Mouse (Mus musculus): ENCODE data around the gene Gm44965. TPM values are rescaled to one million over a fixed set of nuclear protein-coding genes. Genes with fewer than 3 reads are reported as not detected.

Gene Gm44965
- total RNA-seq (2023), result 3.2 to 4.3 TPM in 2 of 4 replicates, not detected in the others

GRCm38 (mm10) chr6:48593158-48594042 is at the start of gene Gm44965, which contains the start of gene Repin1:
Gm44965 (plus strand) TSS chr6:48593941.
Repin1 (plus strand) TSS chr6:48593883.

GRCm38 (mm10) chr6:48554280-48555103 is 39.2 kb upstream of the Gm44965 start, which contains the start of gene Lrrc61:
Lrrc61 (plus strand) TSS chr6:48554796.

GRCm38 (mm10) chr6:48572572-48573061 is 21.1 kb upstream of the Gm44965 start, which contains the start of gene Rarres2:
Rarres2 (minus strand) TSS chr6:48572789.

GRCm38 (mm10) chr6:48589194-48589750 is 4.5 kb upstream of the Gm44965 start, which contains the start of gene Gm45021:
Gm45021 (plus strand) TSS chr6:48589610.

GRCm38 (mm10) chr6:48601271-48602079 is 7.7 kb downstream of the Gm44965 start, which contains the start of gene Zfp775:
Zfp775 (plus strand) TSS chr6:48602063.

GRCm38 (mm10) chr6:48626464-48626863 is 32.7 kb downstream of the Gm44965 start, which contains the start of gene AI854703:
AI854703 (plus strand) TSS chr6:48626764.

GRCm38 (mm10) chr6:48646995-48647394 is 53.3 kb downstream of the Gm44965 start, which contains the start of gene Gimap8:
Gimap8 (plus strand) TSS chr6:48647234.

Other genes starting within 250 kb of the Gm44965 start
- 23.7 to 25.7 TPM (median 24.7 TPM) in 4 replicates for gene Krba1, start 198.4 kb upstream of the Gm44965 start, total RNA-seq (2023)
- 3.5 to 6.8 TPM (median 6.4 TPM) in 4 replicates for gene Zfp467, start 148.1 kb upstream of the Gm44965 start, total RNA-seq (2023)
- gene Sspo, start 145.7 kb upstream of the Gm44965 start, total RNA-seq (2023), result 0.06 to 0.39 TPM (median 0.09 TPM) in 3 of 4 replicates, not detected in the other
- 0.60 to 1.6 TPM (median 0.81 TPM) in 3 of 4 replicates, not detected in the other for gene Atp6v0e2, start 56.3 kb upstream of the Gm44965 start, total RNA-seq (2023)
- gene Lrrc61, start 39.1 kb upstream of the Gm44965 start, total RNA-seq (2023), result 37.3 to 57.1 TPM (median 41.3 TPM) in 4 replicates
- gene Rarres2, start 21.2 kb upstream of the Gm44965 start, total RNA-seq (2023), result 0.86 to 0.88 TPM in 2 of 4 replicates, not detected in the others
- gene Gm45021, start 4.3 kb upstream of the Gm44965 start, total RNA-seq (2023), result not detected in 4 replicates
- gene Repin1, start 58 bp upstream of the Gm44965 start, total RNA-seq (2023), result 5.2 to 8.7 TPM (median 7.0 TPM) in 4 replicates
- gene Zfp775, start 8.1 kb downstream of the Gm44965 start, total RNA-seq (2023), result 2.6 to 7.6 TPM (median 3.5 TPM) in 4 replicates
- gene AI854703, start 32.8 kb downstream of the Gm44965 start, total RNA-seq (2023), result 0.15 TPM in 1 of 4 replicates, not detected in the others
- 120 to 134 TPM (median 126 TPM) in 4 replicates for gene Gimap8, start 53.3 kb downstream of the Gm44965 start, total RNA-seq (2023)
- 43.3 to 49.9 TPM (median 44.9 TPM) in 4 replicates for gene Gimap9, start 82.2 kb downstream of the Gm44965 start, total RNA-seq (2023)
- gene Gimap4, start 90.6 kb downstream of the Gm44965 start, total RNA-seq (2023), result 125 to 156 TPM (median 132 TPM) in 4 replicates
- gene Gimap6, start 114.3 kb downstream of the Gm44965 start, total RNA-seq (2023), result 1,215 to 1,315 TPM (median 1,252 TPM) in 4 replicates
- 34.6 to 42.0 TPM (median 40.8 TPM) in 4 replicates for gene Gm28053, start 124.7 kb downstream of the Gm44965 start, total RNA-seq (2023)
- 85.1 to 98.1 TPM (median 90.2 TPM) in 4 replicates for gene Gimap7, start 124.7 kb downstream of the Gm44965 start, total RNA-seq (2023)
- 111 to 129 TPM (median 124 TPM) in 4 replicates for gene Gimap1, start 145.1 kb downstream of the Gm44965 start, total RNA-seq (2023)
- gene Gimap5, start 152.3 kb downstream of the Gm44965 start, total RNA-seq (2023), result 100 to 107 TPM (median 105 TPM) in 4 replicates
- gene Gimap3, start 176.9 kb downstream of the Gm44965 start, total RNA-seq (2023), result 155 to 167 TPM (median 164 TPM) in 4 replicates
- 0.78 to 1.4 TPM (median 1.3 TPM) in 4 replicates for gene Tmem176a, start 247.0 kb downstream of the Gm44965 start, total RNA-seq (2023)
- gene Tmem176b, start 247.6 kb downstream of the Gm44965 start, total RNA-seq (2023), result 1.8 to 3.5 TPM (median 2.7 TPM) in 4 replicates